Mouse (Mus musculus): ENCODE measurements around the gene Dscam.

DNA sequence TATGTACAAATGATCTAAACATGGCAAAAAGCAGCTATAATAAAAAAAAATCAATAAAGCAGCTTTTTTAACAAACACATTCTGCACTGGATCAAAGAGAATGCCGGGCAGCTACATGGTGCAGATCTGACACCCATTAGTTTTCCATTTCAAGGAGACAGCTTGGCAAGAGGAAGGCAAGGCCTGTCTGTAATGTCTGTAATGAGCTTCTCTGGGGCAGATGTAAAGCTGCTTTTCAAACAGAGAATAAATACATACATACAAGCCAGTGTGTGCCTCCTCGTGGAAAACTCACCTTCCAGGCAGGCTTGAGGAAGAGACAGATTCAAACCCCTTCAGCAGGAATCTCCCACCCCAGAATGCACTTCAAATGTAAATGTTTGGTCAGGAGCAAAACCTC, 167.7 kb downstream of the Dscam start:
- no peak for TF ChIP-seq CTCF (IDR thresholded peaks at IDR 0.05; ENCODE audit: extremely low read depth, insufficient read depth, insufficient read length, insufficient replicate concordance)
- no peak for TF ChIP-seq POLR2A (IDR thresholded peaks at IDR 0.05; ENCODE audit: low read depth, low read length)
